Mouse (Mus musculus) heart, adult 11 months (tissue): ENCODE measurements around the gene Vwa7.

Source experiments
- DNase-seq: peaks from one replicate; pipeline ENCODE4 v3.0.0; 2022

Vwa7 gene

GRCm38 (mm10) chr17:35066084-35066483 is 49.7 kb downstream of the Vwa7 start, which contains the start of gene Mpig6b:
Mpig6b (minus strand) TSS chr17:35066184.
- DNase-seq: no peak

DNA sequence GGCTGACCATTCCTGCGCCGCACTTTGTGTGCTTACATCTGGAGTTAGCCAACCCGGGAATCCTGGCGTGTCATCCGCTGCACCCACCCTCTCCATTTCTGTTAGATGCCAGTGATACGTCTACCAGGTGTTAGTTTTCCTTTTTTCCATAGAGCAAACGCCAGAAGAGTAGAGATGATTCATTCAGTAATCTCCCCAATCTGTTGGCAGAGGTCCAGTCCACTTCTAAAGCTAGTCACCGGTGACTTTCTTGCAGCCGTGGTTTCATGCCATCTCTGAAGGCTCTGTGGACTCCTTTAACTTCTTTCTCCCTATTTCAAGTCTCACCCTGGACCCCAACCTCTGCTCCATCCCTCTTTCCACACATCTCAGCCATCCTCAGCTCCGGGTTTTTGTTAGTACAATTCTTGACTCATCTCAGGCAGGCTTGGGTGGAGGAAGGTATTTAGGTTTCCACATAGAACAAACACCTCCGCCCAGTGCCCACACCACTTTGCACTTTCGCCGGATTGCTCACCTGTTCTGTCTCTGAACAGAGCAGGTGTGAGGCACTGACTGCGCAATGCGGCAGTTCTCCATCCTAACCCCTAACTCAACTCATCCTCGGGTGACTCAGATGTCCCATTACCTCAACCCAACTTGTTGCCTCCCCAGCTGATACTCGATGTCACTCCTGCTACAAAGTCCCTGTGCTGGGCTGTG is 52.0 kb downstream of the Vwa7 start:
- no peak for DNase-seq

DNA sequence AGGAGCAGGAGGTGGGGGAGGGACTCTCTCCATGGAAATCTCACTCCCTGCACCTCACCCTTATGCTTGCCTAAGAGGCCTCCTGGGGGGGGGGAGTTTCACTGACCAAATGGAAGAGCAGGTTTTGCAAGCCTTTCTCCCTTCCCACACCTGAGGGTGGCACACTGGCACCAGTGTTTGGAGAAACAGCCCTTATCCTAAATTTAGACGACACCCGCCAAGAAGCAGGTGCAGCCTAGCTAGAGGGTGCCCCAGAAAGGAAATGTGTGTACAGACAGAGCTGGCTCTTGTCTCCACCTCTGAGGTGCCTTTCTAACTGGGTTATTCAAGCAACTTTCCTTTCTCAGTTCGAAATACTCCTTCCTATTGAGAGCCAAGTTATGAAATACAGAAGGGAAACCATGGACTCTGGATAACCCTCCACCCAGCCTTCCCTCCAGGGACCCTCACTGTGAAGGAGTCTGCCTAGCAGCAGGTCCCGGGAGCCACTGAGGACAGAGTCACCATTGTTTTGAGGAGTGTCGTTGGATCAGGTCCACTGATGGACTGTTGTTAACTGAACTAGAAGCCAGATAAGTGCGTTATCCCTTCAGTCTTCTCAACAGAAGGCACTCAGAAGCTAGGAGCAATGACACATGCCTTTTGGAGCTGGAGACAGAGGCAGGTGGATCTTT is 54.3 kb downstream of the Vwa7 start:
- peak; percentile 95 for DNase-seq

GRCm38 (mm10) chr17:35071454-35071853 is 55.1 kb downstream of the Vwa7 start:
- DNase-seq: no peak

DNA sequence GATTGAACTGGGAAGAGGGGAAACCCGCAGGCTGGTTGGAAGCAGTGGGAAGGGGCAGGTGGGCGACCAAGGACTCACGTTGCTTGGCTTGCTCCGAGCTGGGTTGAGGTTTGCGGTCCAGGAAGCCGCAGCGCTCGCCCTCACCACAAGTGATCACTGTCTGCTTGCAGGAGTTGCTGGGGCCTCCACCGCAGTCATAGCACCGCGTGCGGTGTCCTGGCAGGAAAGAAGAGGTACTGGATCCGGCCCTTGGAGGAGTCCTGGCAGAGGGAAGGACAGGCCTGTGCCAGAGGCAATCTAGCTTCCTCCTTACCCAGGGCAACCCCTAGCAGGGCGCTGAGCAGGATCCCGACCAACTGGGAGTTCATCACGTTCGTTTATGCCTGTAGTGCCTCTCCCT is 57.7 kb downstream of the Vwa7 start:
- DNase-seq: no peak
